Mouse (Mus musculus) G1E (cell line): ENCODE data around the gene Tmem167.

Source experiments
- CTCF ChIP-seq: IDR thresholded peaks from 2 replicates; pipeline ENCODE4 v1.5.1; 2012; ENCODE audit warnings: low read depth, low read length, inconsistent platforms, mixed read lengths
- POLR2AphosphoS5 ChIP-seq: IDR thresholded peaks from 2 replicates; pipeline ENCODE4 v1.6.1; 2012; ENCODE audit warnings: low read depth, low read length, inconsistent platforms; ENCODE audit not compliant: insufficient replicate concordance

DNA sequence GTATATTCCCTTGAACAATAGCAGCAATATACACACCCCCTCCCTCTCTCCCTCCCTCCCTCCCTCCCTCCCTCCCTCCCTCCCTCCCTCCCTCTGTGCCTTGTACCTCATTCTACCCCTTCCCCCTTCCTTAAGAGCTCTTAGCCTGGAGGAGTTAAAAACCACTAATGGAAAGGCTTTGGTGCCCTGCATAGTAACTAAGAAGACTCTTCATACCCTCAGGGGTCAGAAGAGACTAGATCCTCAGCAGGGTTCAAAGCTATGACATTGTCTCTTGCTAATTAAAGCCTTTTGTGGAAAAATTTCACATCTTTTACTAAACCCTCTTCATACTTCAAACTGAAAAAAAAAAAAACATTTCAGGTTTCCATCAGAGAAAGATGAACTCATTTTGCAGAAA is 93.3 kb downstream of the Tmem167 start:
- no peak for TF ChIP-seq CTCF
- TF ChIP-seq POLR2AphosphoS5 = no peak
